ENCODE assay signal across 8 mouse cellular contexts in genomic region chr11:105347162-105348161, GRCm38 (mm10). TPM values are rescaled to one million over a fixed set of nuclear protein-coding genes. Genes with fewer than 3 reads are reported as not detected.
A peak's percentile ranks its signal among the peaks of the same experiment; 100 is the strongest.
DNase-seq lines count a peak whose midpoint lies in the region; ATAC-seq lines count a peak whose summit lies in the region.

No protein-coding gene starts in this region.

- WGBS in intestine, embryonic 15.5 days = 61% methylated on average over 28 of the region's 28 CpGs

- intact Hi-C loops in left cerebral cortex, postnatal 10 days (cut with DNase I) = loop anchor here (5.0 kb wide), 1 partner anchor 565 kb away; no protein-coding TSS in a partner anchor

- 0 out of 2 replicates have a peak overlapping the region, but pooled peaks have one; percentile 5 for H3K9ac ChIP-seq in intestine, embryonic 15.5 days

- ATAC-seq in intestine, embryonic 15.5 days = peak; percentile 50; the same call in 1 of the 2 replicates

- H3K36me3 ChIP-seq in intestine, embryonic 15.5 days = no peaks in the 10 kb centered on the region; the same call in 1 of the 2 replicates

- no peaks in the 10 kb centered on the region for H3K9me3 ChIP-seq in intestine, embryonic 15.5 days

- DNase-seq in adrenal gland, adult 2 months = peak; percentile 76
- DNase-seq in embryo, embryonic 10 days (ENCODE audit: low spot score) = peak; percentile 87
- DNase-seq in gastrocnemius, postnatal 25 days = peak; percentile 71
- DNase-seq in left cerebral cortex, postnatal 10 days (ENCODE audit: extremely low spot score in 1 of 2, low spot score in 2 of 2) = peak; percentile 81 to 92
- peak; percentile 90 for DNase-seq in mesoderm, embryonic 11.5 days (ENCODE audit: low read depth, low spot score)
- DNase-seq in right cerebral cortex, postnatal 4 days = peak; percentile 97
- peak; percentile 70 for DNase-seq in yolk sac, embryonic 10.5 days (ENCODE audit: low spot score)

- H3K27me3 ChIP-seq in intestine, embryonic 15.5 days (replicated peaks) = no peaks in the 10 kb centered on the region

- no peak overlapping the region for H3K27ac ChIP-seq in intestine, embryonic 15.5 days

- H3K4me1 ChIP-seq in intestine, embryonic 15.5 days (replicated peaks) = peaks cover 10% of the 10 kb centered on the region; the same call in 1 of the 2 replicates

- H3K4me3 ChIP-seq in intestine, embryonic 15.5 days (replicated peaks) = no peak overlapping the region

- H3K4me2 ChIP-seq in intestine, embryonic 15.5 days (replicated peaks) = peak overlapping the region; percentile 37

RNA-seq across cellular contexts. Expression of gene Mrc2, which starts 55.0 kb away (rescaled TPM):
- total RNA-seq in adrenal gland, adult 2 months (2021) = 10 to 100 TPM; 17.0 to 24.9 TPM
- polyA plus RNA-seq in adrenal gland, adult 2 months (2012; rRNA removed) = 30.2 and 35.7 TPM in 2 replicates
- 10 to 100 TPM; 16.5 to 18.6 TPM for total RNA-seq in gastrocnemius, postnatal 25 days (2021)
- 9.1 and 9.9 TPM in 2 replicates for polyA plus RNA-seq in intestine, embryonic 15.5 days (2015; fragmentation: Nextera tagmentation; extraction: Ambion mirVana)
- 10 to 100 TPM in 1 of 2 experiments, 1 to 10 TPM in 1; 8.5 to 11.2 TPM for total RNA-seq in left cerebral cortex, postnatal 10 days (2021)
